Mouse (Mus musculus) embryonic fibroblast, embryonic 13.5 days (primary cell): ENCODE data around the gene Ctsl.

Source experiments
- CTCF ChIP-seq: IDR thresholded peaks from 2 replicates; pipeline ENCODE4 v1.5.1; 2011; ENCODE audit warnings: mild to moderate bottlenecking, control low read depth, low read length, moderate library complexity, borderline replicate concordance; ENCODE audit not compliant: insufficient read depth
- POLR2A ChIP-seq: IDR thresholded peaks from 2 replicates; pipeline ENCODE4 v1.6.1; 2011; ENCODE audit warnings: low read depth, mild to moderate bottlenecking, control low read depth, low read length, moderate library complexity

GRCm38 (mm10) chr13:64357389-64357788, 13.3 kb downstream of the Ctsl start:
- TF ChIP-seq CTCF, result no peak
- no peak for TF ChIP-seq POLR2A
